Mouse (Mus musculus) heart, postnatal 4 days (tissue): ENCODE data around the gene Ccnt1. TPM values are rescaled to one million over a fixed set of nuclear protein-coding genes. Genes with fewer than 3 reads are reported as not detected.
A peak's percentile ranks its signal among the peaks of the same experiment; 100 is the strongest.
"Not testable (repeated sequence)": the region's sequence is repeated elsewhere in the genome, so short reads cannot be mapped to it uniquely, and the experiment has no call there.

ENCODE experiments used
- DNase-seq: peaks from one replicate; pipeline ENCODE4 v3.0.0; 2021
- total RNA-seq, 2 experiments: library from RNA; stranded (reverse); gene quantifications; 2 replicates each; pipeline ENCODE4 v1.2.3; 2021

Ccnt1 gene
- total RNA-seq, 2 experiments from 2014 or later = 33.8 to 34.1 TPM

GRCm38 (mm10) chr15:98595049-98595448, 24.3 kb upstream of the Ccnt1 start:
- no peak for DNase-seq

- no peak for DNase-seq
These were observed 23.5 kb upstream of the Ccnt1 start for GRCm38 (mm10) chr15:98594193-98594592.

- DNase-seq = no peak
These were observed 20.7 kb upstream of the Ccnt1 start for GRCm38 (mm10) chr15:98591396-98591795.

GRCm38 (mm10) chr15:98589640-98590336, 19.1 kb upstream of the Ccnt1 start:
- DNase-seq = no peak

GRCm38 (mm10) chr15:98587751-98588150, 17.0 kb upstream of the Ccnt1 start:
- DNase-seq = no peak

- not testable (repeated sequence) for DNase-seq
These were observed 15.4 kb upstream of the Ccnt1 start for GRCm38 (mm10) chr15:98586141-98586540.

GRCm38 (mm10) chr15:98585421-98585820, 14.7 kb upstream of the Ccnt1 start:
- peak; percentile 7 for DNase-seq

- DNase-seq = no peak
These were observed 12.3 kb upstream of the Ccnt1 start for GRCm38 (mm10) chr15:98582996-98583395.

- no peak for DNase-seq
These were observed 11.7 kb upstream of the Ccnt1 start for GRCm38 (mm10) chr15:98582410-98582809.

- peak; percentile 87 for DNase-seq
These were observed 9.2 kb upstream of the Ccnt1 start for GRCm38 (mm10) chr15:98579795-98580464.

- DNase-seq = no peak
These were observed 8.6 kb upstream of the Ccnt1 start for GRCm38 (mm10) chr15:98579310-98579709.

- DNase-seq = no peak
These were observed 2.6 kb upstream of the Ccnt1 start for GRCm38 (mm10) chr15:98573293-98573692.

GRCm38 (mm10) chr15:98569795-98570365, 843 bp downstream of the Ccnt1 start:
- DNase-seq = no peak

GRCm38 (mm10) chr15:98569216-98569615, 1.5 kb downstream of the Ccnt1 start:
- no peak for DNase-seq

- no peak for DNase-seq
These were observed 2.3 kb downstream of the Ccnt1 start for GRCm38 (mm10) chr15:98568256-98569033.

GRCm38 (mm10) chr15:98567278-98568134, 3.2 kb downstream of the Ccnt1 start:
- peak; percentile 99 for DNase-seq

GRCm38 (mm10) chr15:98566973-98567277, 3.8 kb downstream of the Ccnt1 start:
- DNase-seq = no peak

GRCm38 (mm10) chr15:98557186-98557585, 13.5 kb downstream of the Ccnt1 start:
- no peak for DNase-seq

GRCm38 (mm10) chr15:98555881-98556280, 14.8 kb downstream of the Ccnt1 start:
- peak; percentile 19 for DNase-seq

- no peak for DNase-seq
These were observed 18.0 kb downstream of the Ccnt1 start for GRCm38 (mm10) chr15:98552758-98553157.

GRCm38 (mm10) chr15:98546843-98547242, 23.9 kb downstream of the Ccnt1 start:
- DNase-seq = no peak

GRCm38 (mm10) chr15:98545151-98545550, 25.6 kb downstream of the Ccnt1 start:
- no peak for DNase-seq
